Mouse (Mus musculus) midbrain, embryonic 16.5 days (tissue): ENCODE measurements at regions not wholly inside any gene's neighbourhood (a gene's known extent, or its start where the extent isn't known, plus 50 kb on each side); places are given as distances from the start of the nearest gene placed in this dataset.

ENCODE experiments used
- ATAC-seq: fragments of 200-750 bp; cut with Nextera tagmentation; 2 replicates; pipeline ENCODE4 v1.8.0; 2017; ENCODE audit warnings: moderate TSS enrichment
- H3K27ac ChIP-seq: fragments of 300-500 bp; sonication (generic); 2 replicates; pipeline ENCODE4 v1.5.1; 2014; ENCODE audit warnings: mild to moderate bottlenecking, low read length, mixed read lengths
- H3K27me3 ChIP-seq: fragments of 300-500 bp; sonication (generic); 2 replicates; pipeline ENCODE4 v1.6.1; 2014; ENCODE audit warnings: low read depth, low read length, mixed read lengths; ENCODE audit not compliant: control insufficient read depth, insufficient read depth
- H3K36me3 ChIP-seq: fragments of 300-500 bp; sonication (generic); 2 replicates; pipeline ENCODE4 v1.6.1; 2014; ENCODE audit warnings: mild to moderate bottlenecking, low read length, moderate library complexity, mixed read lengths; ENCODE audit not compliant: control insufficient read depth, insufficient read depth
- H3K4me1 ChIP-seq: fragments of 300-500 bp; sonication (generic); 2 replicates; pipeline ENCODE4 v1.6.1; 2014; ENCODE audit warnings: mild to moderate bottlenecking, low read length, mixed read lengths; ENCODE audit not compliant: control insufficient read depth, insufficient read depth
- H3K4me2 ChIP-seq: fragments of 300-500 bp; sonication (generic); 2 replicates; pipeline ENCODE4 v1.6.1; 2014; ENCODE audit warnings: mild to moderate bottlenecking, low read length, mixed read lengths
- H3K4me3 ChIP-seq: fragments of 300-500 bp; sonication (generic); 2 replicates; pipeline ENCODE4 v1.5.1; 2014; ENCODE audit warnings: low read depth, mild to moderate bottlenecking, low read length, moderate library complexity, mixed read lengths
- H3K9ac ChIP-seq: fragments of 300-500 bp; sonication (generic); 2 replicates; pipeline ENCODE4 v1.6.1; 2014; ENCODE audit warnings: low read depth, low read length, mixed read lengths
- H3K9me3 ChIP-seq: fragments of 300-500 bp; sonication (generic); replicated peaks from 2 replicates; pipeline ENCODE4 v1.6.1; 2014; ENCODE audit warnings: mild to moderate bottlenecking, low read length, mixed read lengths; ENCODE audit not compliant: control insufficient read depth, poor library complexity, severe bottlenecking
- WGBS: fragments of 180-500 bp; shearing (Covaris S2); extraction: QIAGEN DNeasy Blood & Tissue Kit; methylation state at CpG from one replicate; pipeline ENCODE4 v1.1.7; 2014; 5-methylcytosine and 5-hydroxymethylcytosine counted together

DNA sequence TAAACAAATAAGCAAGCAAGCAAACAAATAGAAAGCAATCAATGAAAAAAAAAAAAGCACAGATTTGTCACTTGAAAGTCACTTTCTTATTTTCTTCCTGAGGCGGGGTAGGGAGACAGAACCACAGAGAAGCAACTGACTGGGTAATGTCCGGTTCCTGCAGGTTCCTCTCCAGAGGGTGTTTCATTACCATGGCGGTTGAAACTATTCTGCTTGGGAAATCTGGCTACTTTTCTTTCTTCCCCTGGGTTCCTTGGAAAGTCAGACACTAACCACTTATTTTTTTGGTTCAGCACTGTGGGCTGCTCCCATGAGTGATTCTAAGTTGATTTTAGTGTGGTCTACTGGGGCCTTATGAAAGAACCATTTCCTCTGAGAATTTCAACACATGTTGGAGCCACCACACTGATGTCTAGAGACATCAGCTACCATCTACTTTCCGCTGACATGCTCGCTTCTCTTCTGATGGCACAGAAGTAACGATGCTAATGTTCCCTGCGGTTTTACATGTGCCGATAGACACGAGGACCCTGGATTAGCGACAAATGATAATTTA is 124.3 kb upstream of the L3mbtl4 start:
- no peak overlapping the region for H3K9ac ChIP-seq
- no peaks in the 10 kb centered on the region for H3K36me3 ChIP-seq
- ATAC-seq, result no peak
- no peak overlapping the region for H3K27ac ChIP-seq
- no peak overlapping the region for H3K4me3 ChIP-seq
- H3K4me1 ChIP-seq, result no peaks in the 10 kb centered on the region
- 94% methylated on average over 10 of the region's 10 CpGs for WGBS
- H3K27me3 ChIP-seq, result no peaks in the 10 kb centered on the region
- H3K9me3 ChIP-seq, result no peaks in the 10 kb centered on the region; the same call in 1 of the 2 replicates
- no peak overlapping the region for H3K4me2 ChIP-seq

DNA sequence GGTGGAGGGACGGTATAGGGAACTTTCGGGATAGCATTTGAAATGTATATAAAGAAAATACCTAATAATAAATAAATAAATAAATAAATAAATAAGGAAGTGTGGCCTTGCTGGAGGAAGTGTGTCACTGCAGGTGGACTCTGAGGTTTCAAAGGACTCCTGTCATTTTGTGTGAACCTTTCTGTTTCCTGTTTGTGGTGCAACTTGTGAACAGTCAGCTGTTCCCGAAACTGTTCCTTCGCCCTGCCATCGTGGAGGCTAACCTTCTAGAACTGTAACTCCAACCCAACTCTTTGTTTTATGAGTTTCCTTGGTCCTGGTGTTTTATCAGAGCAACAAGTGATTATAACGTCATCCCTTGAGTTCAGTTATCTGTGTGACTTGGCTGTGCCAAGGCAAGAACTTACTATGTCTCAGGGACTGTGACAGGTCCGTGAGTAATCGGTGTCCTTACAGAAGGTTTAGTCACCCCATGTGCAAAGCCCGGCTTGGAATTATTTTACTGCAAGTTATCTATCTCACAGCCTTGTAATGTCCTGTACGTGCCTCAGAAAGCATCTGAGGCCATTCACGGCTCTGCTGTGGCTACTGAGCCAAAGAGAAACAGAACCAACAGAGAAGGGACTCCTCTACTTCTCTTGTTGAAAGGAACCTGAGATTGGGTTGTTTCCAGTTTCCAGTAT is 121.0 kb upstream of the L3mbtl4 start:
- Histone ChIP-seq H3K4me3 (no peak overlapping the region), H3K9me3 (no peaks in the 10 kb centered on the region), H3K27me3 (no peaks in the 10 kb centered on the region), H3K4me2 (no peak overlapping the region), H3K9ac (no peak overlapping the region), H3K4me1 (no peaks in the 10 kb centered on the region), H3K36me3 (no peaks in the 10 kb centered on the region), H3K27ac (no peak overlapping the region)
- 91% methylated on average over 11 of the region's 11 CpGs for WGBS
- no peak for ATAC-seq

DNA sequence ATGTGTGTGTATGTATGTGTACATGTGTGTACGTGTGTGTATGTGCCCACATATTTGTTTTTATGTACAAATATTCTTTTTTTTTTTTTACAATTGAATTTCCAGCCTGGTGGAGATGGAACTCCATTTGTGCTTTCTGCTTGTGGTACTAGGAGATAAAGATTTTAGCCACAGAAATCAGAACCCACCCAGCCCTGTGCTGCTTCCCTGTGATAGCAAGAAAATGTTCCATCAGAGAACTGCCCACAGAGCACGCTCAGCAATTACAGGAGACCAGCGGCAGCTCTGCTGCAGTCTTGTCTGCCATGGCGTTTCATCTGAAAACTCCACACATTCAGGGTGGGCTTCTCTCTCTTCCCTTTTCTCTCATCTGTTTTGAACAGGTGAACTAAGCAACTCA is 118.7 kb upstream of the L3mbtl4 start:
- no peak overlapping the region for H3K4me3 ChIP-seq
- no peaks in the 10 kb centered on the region for H3K27me3 ChIP-seq
- H3K36me3 ChIP-seq, result no peaks in the 10 kb centered on the region
- H3K9ac ChIP-seq, result no peak overlapping the region
- no peak for ATAC-seq
- no peaks in the 10 kb centered on the region for H3K9me3 ChIP-seq
- H3K4me2 ChIP-seq, result no peak overlapping the region
- no peak overlapping the region for H3K27ac ChIP-seq
- 87% methylated on average over 4 of the region's 4 CpGs for WGBS
- peaks cover 7% of the 10 kb centered on the region; the same call in 1 of the 2 replicates for H3K4me1 ChIP-seq

DNA sequence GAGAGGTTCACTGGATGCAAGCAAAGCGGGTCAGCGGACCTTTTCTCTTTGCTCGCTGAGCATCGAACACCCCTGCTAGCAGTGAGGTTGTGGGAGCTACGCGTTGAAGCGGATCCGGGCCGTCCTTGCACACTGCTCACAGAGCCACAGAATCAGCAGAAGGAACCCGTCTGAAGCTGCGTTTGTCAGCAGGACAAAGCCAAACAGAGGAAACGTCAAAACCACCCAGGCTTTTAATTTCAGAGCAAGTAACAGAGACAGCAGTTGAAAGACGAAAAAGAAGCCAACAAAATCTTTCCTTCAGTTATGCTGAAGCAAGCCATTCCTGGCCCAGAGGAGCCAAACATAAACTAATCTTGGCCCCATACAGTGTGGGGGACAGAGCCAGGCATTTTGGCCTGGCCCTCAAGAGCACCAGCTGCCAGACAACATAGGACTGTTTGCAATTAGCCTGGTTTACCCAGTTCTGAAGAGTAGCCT is 115.4 kb upstream of the L3mbtl4 start:
- H3K4me3 ChIP-seq, result no peak overlapping the region
- H3K9ac ChIP-seq, result no peak overlapping the region; the same call in 1 of the 2 replicates
- peak; percentile 48; the same call in 1 of the 2 replicates for ATAC-seq
- H3K4me1 ChIP-seq, result peaks cover 7% of the 10 kb centered on the region; the same call in 1 of the 2 replicates
- WGBS, result 7% methylated on average over 13 of the region's 13 CpGs
- no peaks in the 10 kb centered on the region for H3K9me3 ChIP-seq
- no peak overlapping the region; the same call in 1 of the 2 replicates for H3K27ac ChIP-seq
- no peaks in the 10 kb centered on the region for H3K36me3 ChIP-seq
- peak overlapping the region; percentile 37 for H3K4me2 ChIP-seq
- H3K27me3 ChIP-seq, result no peaks in the 10 kb centered on the region

DNA sequence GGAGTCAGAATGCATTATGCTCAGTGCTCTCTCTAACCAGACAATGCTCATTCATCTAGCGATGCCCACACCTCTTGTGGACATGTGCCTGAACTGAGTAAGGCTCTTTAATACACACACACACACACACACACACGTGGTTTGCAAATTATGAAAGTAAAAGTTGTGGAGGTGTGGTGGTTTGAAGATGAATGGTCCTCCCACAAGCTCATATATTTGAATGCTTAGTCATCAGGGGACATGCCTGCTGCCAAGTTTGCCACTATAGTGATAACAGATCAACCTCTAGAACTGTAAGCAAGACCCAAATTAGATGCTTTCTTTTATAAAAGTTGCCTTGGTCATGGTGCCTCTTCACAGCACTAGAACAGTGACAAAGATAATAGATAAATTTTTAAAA is 112.5 kb upstream of the L3mbtl4 start:
- H3K9me3 ChIP-seq, result no peaks in the 10 kb centered on the region
- no peak overlapping the region for H3K4me2 ChIP-seq
- WGBS, result 80% methylated on average over 2 of the region's 2 CpGs
- H3K27ac ChIP-seq, result no peak overlapping the region
- peaks cover 7% of the 10 kb centered on the region; the same call in 1 of the 2 replicates for H3K4me1 ChIP-seq
- no peaks in the 10 kb centered on the region for H3K36me3 ChIP-seq
- H3K9ac ChIP-seq, result no peak overlapping the region
- ATAC-seq, result no peak
- no peaks in the 10 kb centered on the region for H3K27me3 ChIP-seq
- no peak overlapping the region for H3K4me3 ChIP-seq

DNA sequence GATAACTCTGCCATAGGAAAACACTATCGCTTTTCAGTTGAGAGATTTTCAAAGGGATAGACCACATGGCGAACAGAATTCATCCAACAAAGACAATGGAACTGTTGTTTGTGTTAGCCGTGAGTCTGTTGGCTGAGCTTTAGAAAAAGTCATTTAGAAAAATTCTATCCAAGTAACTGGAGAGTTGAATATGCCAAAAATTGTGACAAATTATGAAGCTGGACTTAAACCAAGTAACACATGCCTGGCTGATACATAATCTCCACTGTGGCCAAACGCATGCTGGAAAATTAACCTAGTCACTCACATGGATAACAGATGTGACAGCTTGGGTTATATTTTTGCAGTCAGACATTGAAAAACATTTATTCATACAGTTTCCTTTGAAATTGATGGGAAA is 110.1 kb upstream of the L3mbtl4 start:
- H3K4me2 ChIP-seq, result no peak overlapping the region
- no peak overlapping the region for H3K27ac ChIP-seq
- H3K4me1 ChIP-seq, result no peaks in the 10 kb centered on the region; the same call in 1 of the 2 replicates
- H3K4me3 ChIP-seq, result no peak overlapping the region
- no peaks in the 10 kb centered on the region for H3K27me3 ChIP-seq
- no peaks in the 10 kb centered on the region for H3K9me3 ChIP-seq
- no peaks in the 10 kb centered on the region for H3K36me3 ChIP-seq
- WGBS, result 50% methylated on average over 4 of the region's 4 CpGs
- no peak overlapping the region for H3K9ac ChIP-seq
- ATAC-seq, result no peak

DNA sequence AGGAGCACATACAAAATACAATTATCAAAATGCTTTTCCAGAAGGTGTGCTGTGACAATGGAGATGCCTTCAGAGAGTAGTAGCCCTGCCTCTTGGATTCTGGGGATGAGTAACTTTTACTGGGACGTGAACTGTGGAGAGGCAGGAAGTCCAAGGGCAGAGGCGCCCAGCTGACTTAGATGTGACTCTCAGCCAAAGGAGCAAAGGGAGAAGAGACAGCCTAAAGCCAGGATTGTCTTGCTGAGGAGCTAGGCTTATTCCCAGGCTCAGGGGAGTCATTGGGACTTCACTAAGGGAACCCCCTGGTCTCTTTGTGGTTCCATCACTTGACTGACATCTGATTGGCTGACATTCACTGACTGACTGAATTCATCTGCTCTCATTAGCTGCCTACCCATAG is 108.9 kb upstream of the L3mbtl4 start:
- ATAC-seq, result no peak
- no peak overlapping the region for H3K4me3 ChIP-seq
- no peak overlapping the region for H3K9ac ChIP-seq
- no peaks in the 10 kb centered on the region for H3K9me3 ChIP-seq
- no peaks in the 10 kb centered on the region for H3K27me3 ChIP-seq
- WGBS, result 82% methylated on average over 2 of the region's 2 CpGs
- H3K4me2 ChIP-seq, result no peak overlapping the region
- H3K27ac ChIP-seq, result no peak overlapping the region
- H3K36me3 ChIP-seq, result no peaks in the 10 kb centered on the region
- H3K4me1 ChIP-seq, result no peaks in the 10 kb centered on the region

DNA sequence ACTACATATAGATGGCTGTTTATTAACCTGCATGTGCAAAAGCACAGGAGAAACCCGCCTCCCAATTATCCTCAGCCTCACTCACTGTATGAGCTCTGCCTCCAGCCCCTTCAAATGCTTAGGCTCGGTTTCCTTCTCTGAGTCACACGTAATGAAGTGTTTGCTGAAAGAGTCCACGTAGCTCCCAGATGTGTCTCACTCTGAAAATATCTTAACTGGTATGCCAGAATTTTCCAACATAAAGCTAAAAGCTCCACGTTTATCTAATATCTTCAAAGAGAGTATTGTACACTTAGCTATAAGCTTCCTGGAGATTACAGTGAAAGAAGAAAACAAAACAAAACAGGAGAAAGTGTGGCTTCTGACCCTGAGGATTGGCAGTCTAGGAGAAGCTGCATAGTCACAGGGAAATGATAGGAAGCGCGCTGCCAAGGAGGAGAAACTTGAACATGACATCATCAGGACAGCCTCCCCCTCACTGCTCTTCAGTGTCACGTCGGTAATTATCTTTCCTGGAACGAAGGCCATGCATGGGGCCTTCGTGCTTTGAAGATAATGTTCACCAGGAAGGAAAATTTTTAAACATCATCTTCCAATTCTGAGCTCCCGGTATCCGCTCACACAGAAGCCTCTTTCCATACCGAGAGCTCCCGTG is 108.3 kb upstream of the L3mbtl4 start:
- Histone ChIP-seq H3K4me3 (no peak overlapping the region), H3K4me2 (no peak overlapping the region; the same call in 1 of the 2 replicates), H3K4me1 (no peaks in the 10 kb centered on the region), H3K9ac (no peak overlapping the region), H3K27ac (no peak overlapping the region), H3K9me3 (no peaks in the 10 kb centered on the region), H3K36me3 (no peaks in the 10 kb centered on the region), H3K27me3 (no peaks in the 10 kb centered on the region)
- no peak; the same call in 1 of the 2 replicates for ATAC-seq
- 63% methylated on average over 15 of the region's 15 CpGs for WGBS

DNA sequence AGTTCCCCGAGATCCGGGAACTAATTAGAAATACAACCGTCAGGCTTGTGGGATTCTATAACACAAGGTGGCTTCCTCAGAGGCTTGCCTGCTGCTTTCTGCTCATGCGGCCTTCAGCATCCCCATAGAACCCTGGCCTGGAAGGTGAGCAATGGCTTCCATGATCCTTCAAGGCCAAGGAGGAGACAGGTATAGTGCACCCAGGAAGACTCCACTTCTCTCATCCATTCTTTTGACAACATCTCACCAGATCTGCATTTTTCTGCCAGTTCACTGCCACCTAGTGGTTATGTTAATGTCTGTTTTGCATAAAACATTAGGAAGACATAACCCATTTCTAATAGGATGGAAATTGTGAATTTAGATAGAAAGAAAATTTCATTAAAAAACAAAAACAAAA is 107.2 kb upstream of the L3mbtl4 start:
- H3K4me3 ChIP-seq, result no peak overlapping the region
- H3K4me1 ChIP-seq, result no peaks in the 10 kb centered on the region
- H3K9ac ChIP-seq, result no peak overlapping the region
- no peaks in the 10 kb centered on the region for H3K9me3 ChIP-seq
- ATAC-seq, result no peak
- no peak overlapping the region for H3K4me2 ChIP-seq
- H3K36me3 ChIP-seq, result no peaks in the 10 kb centered on the region
- H3K27ac ChIP-seq, result no peak overlapping the region
- H3K27me3 ChIP-seq, result no peaks in the 10 kb centered on the region
- 82% methylated on average over 4 of the region's 4 CpGs for WGBS
